Mouse (Mus musculus) adrenal gland, adult 8-10 months (tissue): ENCODE measurements around the gene Plg. TPM values are rescaled to one million over a fixed set of nuclear protein-coding genes. Genes with fewer than 3 reads are reported as not detected.

Experiments
- DNase-seq: peaks from one replicate; pipeline ENCODE4 v3.0.0; 2022
- total RNA-seq, 4 experiments: library from RNA; stranded (reverse); gene quantifications; 2 replicates each; pipeline ENCODE4 v1.2.4; 2022

The Plg gene
- total RNA-seq, 4 experiments from 2014 or later: 0.21 to 0.78 (median 0.49) TPM; not detected in 1

- no peak for DNase-seq
Observed at GRCm38 (mm10) chr17:12387781-12388180, 9.4 kb downstream of the Plg start.

- DNase-seq: no peak
Observed at GRCm38 (mm10) chr17:12388239-12388638, 9.8 kb downstream of the Plg start.

- DNase-seq: no peak
Observed at GRCm38 (mm10) chr17:12396163-12396677, 17.8 kb downstream of the Plg start.

- DNase-seq: no peak
Observed at GRCm38 (mm10) chr17:12403420-12403819, 25.0 kb downstream of the Plg start.

GRCm38 (mm10) chr17:12409346-12409944 is 31.0 kb downstream of the Plg start:
- DNase-seq: no peak

- no peak for DNase-seq
Observed at GRCm38 (mm10) chr17:12412181-12412890, 33.9 kb downstream of the Plg start.

GRCm38 (mm10) chr17:12412891-12413237 is 34.5 kb downstream of the Plg start:
- no peak for DNase-seq

- no peak for DNase-seq
Observed at GRCm38 (mm10) chr17:12415031-12415735, 36.8 kb downstream of the Plg start.

GRCm38 (mm10) chr17:12415741-12416140 is 37.3 kb downstream of the Plg start:
- DNase-seq: no peak

- DNase-seq: peak; percentile 44
Observed at GRCm38 (mm10) chr17:12416250-12416895, 38.0 kb downstream of the Plg start.

- no peak for DNase-seq
Observed at GRCm38 (mm10) chr17:12419491-12420079, 41.2 kb downstream of the Plg start.

- DNase-seq: no peak
Observed at GRCm38 (mm10) chr17:12420886-12421574, 42.6 kb downstream of the Plg start.

- DNase-seq: no peak
Observed at GRCm38 (mm10) chr17:12422143-12422542, 43.7 kb downstream of the Plg start.

- DNase-seq: no peak
Observed at GRCm38 (mm10) chr17:12427156-12427555, 48.7 kb downstream of the Plg start.

GRCm38 (mm10) chr17:12428369-12428768 is 50.0 kb downstream of the Plg start:
- no peak for DNase-seq

GRCm38 (mm10) chr17:12431707-12432106 is 53.3 kb downstream of the Plg start:
- DNase-seq: no peak

- no peak for DNase-seq
Observed at GRCm38 (mm10) chr17:12437771-12438170, 59.4 kb downstream of the Plg start.

GRCm38 (mm10) chr17:12444561-12444960 is 66.2 kb downstream of the Plg start:
- DNase-seq: no peak

- DNase-seq: no peak
Observed at GRCm38 (mm10) chr17:12451234-12451633, 72.8 kb downstream of the Plg start.

- DNase-seq: no peak
Observed at GRCm38 (mm10) chr17:12452862-12453531, 74.6 kb downstream of the Plg start.

GRCm38 (mm10) chr17:12453691-12454090 is 75.3 kb downstream of the Plg start:
- DNase-seq: no peak
